ENCODE assay signal across 8 mouse cellular contexts in genomic region chr1:119508548-119508947, GRCm38 (mm10). TPM values are rescaled to one million over a fixed set of nuclear protein-coding genes. Genes with fewer than 3 reads are reported as not detected.
DNase-seq lines count a peak whose midpoint lies in the region; ATAC-seq lines count a peak whose summit lies in the region.

No protein-coding gene starts in this region.

- H3K9ac ChIP-seq in neural tube, embryonic 13.5 days = no peak overlapping the region
- no peak overlapping the region for H3K9ac ChIP-seq in kidney, embryonic 16.5 days (replicated peaks; ENCODE audit: low read length)
- H3K9ac ChIP-seq in stomach, embryonic 15.5 days = no peak overlapping the region

- peak; percentile 52 for DNase-seq in adrenal gland, adult 2 months
- DNase-seq in adrenal gland, adult 8-10 months = no peak
- DNase-seq in neural tube, embryonic 10.5 days (ENCODE audit: extremely low spot score, low spot score) = no peak
- no peak for DNase-seq in frontal cortex, postnatal 36 days (ENCODE audit: low spot score in 2 of 2)
- DNase-seq in ovary, postnatal 14 days (ENCODE audit: low spot score) = no peak

- no peaks in the 10 kb centered on the region for H3K36me3 ChIP-seq in neural tube, embryonic 13.5 days
- H3K36me3 ChIP-seq in kidney, embryonic 16.5 days (ENCODE audit: insufficient read depth, low read length) = no peaks in the 10 kb centered on the region
- no peaks in the 10 kb centered on the region for H3K36me3 ChIP-seq in stomach, embryonic 15.5 days

- peak overlapping the region; percentile 61; the same call in 1 of the 2 replicates for H3K27ac ChIP-seq in neural tube, embryonic 13.5 days (replicated peaks)
- H3K27ac ChIP-seq in kidney, embryonic 16.5 days (ENCODE audit: low read length) = peak overlapping the region; percentile 73
- peak overlapping the region; percentile 33; the same call in 1 of the 2 replicates for H3K27ac ChIP-seq in stomach, embryonic 15.5 days

- no peak for ATAC-seq in neural tube, embryonic 13.5 days (ENCODE audit: low read depth)
- no peak for ATAC-seq in kidney, embryonic 16.5 days (ENCODE audit: low FRiP score, low TSS enrichment)
- no peak for ATAC-seq in stomach, embryonic 15.5 days (ENCODE audit: insufficient read depth, low FRiP score, low read depth)

- H3K9me3 ChIP-seq in neural tube, embryonic 13.5 days = no peaks in the 10 kb centered on the region
- no peaks in the 10 kb centered on the region for H3K9me3 ChIP-seq in kidney, embryonic 16.5 days (ENCODE audit: low read length)
- no peaks in the 10 kb centered on the region for H3K9me3 ChIP-seq in stomach, embryonic 15.5 days

- no peak overlapping the region for H3K4me3 ChIP-seq in neural tube, embryonic 13.5 days
- no peak overlapping the region for H3K4me3 ChIP-seq in kidney, embryonic 16.5 days (ENCODE audit: low read length)
- H3K4me3 ChIP-seq in stomach, embryonic 15.5 days (replicated peaks) = no peak overlapping the region

- no peak overlapping the region for H3K4me2 ChIP-seq in neural tube, embryonic 13.5 days
- H3K4me2 ChIP-seq in kidney, embryonic 16.5 days (replicated peaks; ENCODE audit: low read depth, low read length) = no peak overlapping the region
- H3K4me2 ChIP-seq in stomach, embryonic 15.5 days = no peak overlapping the region

- 43% methylated on average over 4 of the region's 4 CpGs for WGBS in neural tube, embryonic 13.5 days
- 43% methylated on average over 4 of the region's 4 CpGs for WGBS in kidney, embryonic 16.5 days
- WGBS in stomach, embryonic 15.5 days = 41% methylated on average over 4 of the region's 4 CpGs

- peaks cover 6% of the 10 kb centered on the region; the same call in 1 of the 2 replicates for H3K27me3 ChIP-seq in neural tube, embryonic 13.5 days
- no peaks in the 10 kb centered on the region; the same call in 1 of the 2 replicates for H3K27me3 ChIP-seq in kidney, embryonic 16.5 days (ENCODE audit: insufficient read depth, low read length)
- H3K27me3 ChIP-seq in stomach, embryonic 15.5 days (replicated peaks) = no peaks in the 10 kb centered on the region

- H3K4me1 ChIP-seq in neural tube, embryonic 13.5 days (replicated peaks) = peaks cover 20% of the 10 kb centered on the region
- H3K4me1 ChIP-seq in kidney, embryonic 16.5 days (ENCODE audit: insufficient read depth, low read length) = peaks cover 22% of the 10 kb centered on the region
- H3K4me1 ChIP-seq in stomach, embryonic 15.5 days = peaks cover 11% of the 10 kb centered on the region

RNA-seq across cellular contexts. Expression of gene Ralb, which starts 4.0 kb away (rescaled TPM):
- total RNA-seq in adrenal gland, adult 2 months (2021) = 10 to 100 TPM; 60.0 to 60.4 TPM
- 40.7 and 46.7 TPM in 2 replicates for polyA plus RNA-seq in adrenal gland, adult 2 months (2012; rRNA removed)
- 10 to 100 TPM; 61.0 to 78.5 (median 64.7) TPM for total RNA-seq in adrenal gland, adult 8-10 months (2022)
- polyA plus RNA-seq in neural tube, embryonic 13.5 days (2015; fragmentation: Nextera tagmentation; extraction: Ambion mirVana) = 78.2 and 81.4 TPM in 2 replicates
- 167 and 174 TPM in 2 replicates for polyA plus RNA-seq in kidney, embryonic 16.5 days (2015; fragmentation: Nextera tagmentation; extraction: Ambion mirVana)
- 139 and 155 TPM in 2 replicates for polyA plus RNA-seq in stomach, embryonic 15.5 days (2015; fragmentation: Nextera tagmentation; extraction: Ambion mirVana)

RNA-seq across cellular contexts. Expression of gene Tmem185b, which starts 17.4 kb away (rescaled TPM):
- 10 to 100 TPM; 18.3 to 26.8 TPM for total RNA-seq in adrenal gland, adult 2 months (2021)
- polyA plus RNA-seq in adrenal gland, adult 2 months (2012; rRNA removed) = 45.4 and 56.5 TPM in 2 replicates
- total RNA-seq in adrenal gland, adult 8-10 months (2022) = 10 to 100 TPM; 26.0 to 35.3 (median 29.8) TPM
- 16.7 and 17.4 TPM in 2 replicates for polyA plus RNA-seq in neural tube, embryonic 13.5 days (2015; fragmentation: Nextera tagmentation; extraction: Ambion mirVana)
- polyA plus RNA-seq in kidney, embryonic 16.5 days (2015; fragmentation: Nextera tagmentation; extraction: Ambion mirVana) = 32.9 and 33.1 TPM in 2 replicates
- polyA plus RNA-seq in stomach, embryonic 15.5 days (2015; fragmentation: Nextera tagmentation; extraction: Ambion mirVana) = 22.2 and 22.9 TPM in 2 replicates
